Mouse (Mus musculus): ENCODE results near the gene Tubb2a.
"Not testable (repeated sequence)": the region's sequence is repeated elsewhere in the genome, so short reads cannot be mapped to it uniquely, and the experiment has no call there.

Tubb2a gene

DNA sequence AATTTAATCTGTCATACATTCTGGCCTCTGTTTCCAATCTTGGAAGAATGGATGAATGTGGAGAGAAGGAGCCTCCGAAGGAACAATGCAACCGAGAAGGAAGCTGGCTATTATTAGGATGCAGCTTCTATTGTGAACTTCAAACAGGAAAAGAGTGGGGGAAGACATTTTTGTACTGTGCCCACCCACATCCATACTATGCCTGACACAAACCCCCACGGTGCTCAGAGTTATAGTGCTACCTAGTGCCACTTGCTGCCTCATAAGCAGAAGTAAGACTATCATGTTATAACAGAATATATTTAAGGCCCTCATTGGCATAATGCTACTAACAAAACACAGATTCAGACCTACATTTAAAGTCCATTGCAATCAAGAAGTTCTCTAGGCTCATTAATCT, 11.6 kb upstream of the Tubb2a start:
- in situ Hi-C loops (cut with MseI, MboI) = no loop called here

DNA sequence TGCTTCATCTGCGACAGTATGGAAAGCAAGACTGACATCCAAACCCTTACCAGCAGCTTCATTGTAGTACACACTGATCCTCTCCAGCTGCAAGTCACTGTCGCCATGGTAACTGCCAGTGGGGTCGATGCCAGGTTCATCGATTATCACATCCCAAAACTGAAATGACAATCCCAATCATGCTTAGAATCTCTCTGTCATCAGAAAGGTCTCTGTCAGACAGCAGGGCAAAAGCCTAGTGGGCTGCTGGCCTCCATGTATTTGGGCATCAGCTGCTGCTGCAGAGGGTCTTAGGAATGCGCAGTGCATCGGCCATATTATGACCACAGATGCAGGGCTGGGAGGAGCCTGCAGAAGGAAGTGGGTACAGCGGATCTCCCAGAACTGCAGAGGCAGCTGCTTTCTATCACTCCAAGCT, 11.1 kb upstream of the Tubb2a start:
- in situ Hi-C loops (cut with MseI, MboI) = no loop called here

DNA sequence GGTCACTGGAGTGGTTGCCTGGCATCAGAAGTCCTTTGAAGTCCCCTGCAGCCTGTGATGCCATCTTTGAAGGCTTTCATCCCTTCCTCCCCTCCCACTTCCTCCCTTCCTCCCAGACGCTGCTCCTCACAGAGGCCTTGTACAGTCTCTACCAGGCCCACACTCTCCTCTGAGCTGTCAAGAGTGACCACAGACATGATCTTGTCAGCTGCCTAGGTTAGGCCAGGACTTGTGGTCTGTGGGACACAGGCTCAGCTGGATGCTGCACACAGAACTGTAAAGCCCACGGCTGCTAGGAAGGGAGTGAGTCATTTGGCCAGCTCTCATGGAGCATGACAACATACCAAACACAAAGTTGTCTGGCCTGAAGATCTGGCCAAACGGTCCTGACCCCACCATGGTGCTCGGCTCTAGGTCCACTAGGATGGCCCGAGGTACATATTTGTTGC, 10.4 kb upstream of the Tubb2a start:
- in situ Hi-C loops (cut with MseI, MboI) = not testable (repeated sequence)

DNA sequence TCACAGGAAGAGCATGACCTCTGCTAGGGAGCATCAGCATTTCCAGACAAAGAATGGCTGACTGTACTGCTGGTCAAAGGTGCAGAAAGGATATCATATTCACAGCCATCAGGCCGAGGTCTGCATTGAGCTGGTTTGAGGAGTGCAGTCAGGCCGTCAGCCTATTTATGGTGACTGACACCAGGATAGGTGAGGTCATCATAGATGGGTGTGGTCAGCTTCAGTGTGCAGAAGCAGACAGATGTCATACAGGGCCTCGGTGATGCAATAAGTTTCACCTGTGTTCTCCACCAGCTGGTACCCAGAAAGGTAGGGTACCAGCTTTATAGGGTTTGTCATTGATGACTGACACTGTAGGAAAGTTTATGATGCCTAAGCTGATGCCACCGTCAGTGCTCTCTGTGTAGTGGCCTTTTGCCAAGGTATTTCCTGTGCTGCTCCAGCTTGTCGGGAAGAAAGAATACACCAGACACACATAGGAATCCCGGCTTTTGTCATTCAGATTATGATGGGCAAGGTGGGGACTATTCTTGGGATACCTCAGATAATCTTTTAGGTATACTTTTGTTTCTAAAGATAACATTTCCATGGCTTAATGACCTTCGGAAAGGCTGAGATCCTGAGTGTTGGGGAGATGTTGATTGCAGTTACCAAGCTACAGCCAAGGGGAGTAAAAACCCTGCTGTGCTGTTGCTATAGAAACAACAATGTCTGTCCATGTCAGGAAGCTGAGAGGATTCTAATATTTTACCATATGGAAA, 9.4 kb upstream of the Tubb2a start:
- in situ Hi-C loops (cut with MseI, MboI) = no loop called here

DNA sequence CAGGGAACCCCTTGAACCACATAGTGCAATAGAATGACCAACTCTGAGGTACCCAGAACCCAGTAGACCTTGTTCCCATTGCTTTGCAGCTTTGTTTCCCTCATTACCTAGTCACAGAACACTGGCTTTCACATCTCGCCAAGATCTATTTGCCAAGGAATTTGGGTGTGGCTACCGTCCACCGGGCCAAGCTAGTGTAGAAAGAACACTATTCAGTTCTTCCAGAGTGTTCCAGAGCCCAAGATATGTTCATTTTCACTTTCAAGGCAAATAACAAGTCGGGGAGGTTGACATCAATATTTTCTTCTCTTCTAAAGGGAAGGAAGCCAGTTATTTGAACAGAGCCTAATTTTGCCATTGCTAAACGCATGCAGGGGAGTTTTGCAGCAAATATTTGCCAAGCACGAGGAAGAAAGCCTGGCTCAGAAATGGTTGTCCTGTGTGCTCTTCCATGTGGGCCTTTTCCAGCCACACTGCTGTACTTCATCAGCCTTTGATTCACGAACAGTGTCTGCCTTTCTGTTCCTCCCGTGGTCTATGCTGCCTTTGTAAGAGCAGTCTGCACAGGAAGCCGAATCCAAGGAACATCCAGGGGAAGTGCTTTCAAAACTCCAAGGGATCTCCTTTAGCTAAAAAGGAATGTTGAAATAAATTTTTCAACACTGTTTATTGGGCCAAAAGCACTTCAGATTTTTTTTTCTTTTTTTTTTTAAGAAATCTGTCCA, 6.4 kb upstream of the Tubb2a start:
- in situ Hi-C loops (cut with MseI, MboI) = no loop called here

DNA sequence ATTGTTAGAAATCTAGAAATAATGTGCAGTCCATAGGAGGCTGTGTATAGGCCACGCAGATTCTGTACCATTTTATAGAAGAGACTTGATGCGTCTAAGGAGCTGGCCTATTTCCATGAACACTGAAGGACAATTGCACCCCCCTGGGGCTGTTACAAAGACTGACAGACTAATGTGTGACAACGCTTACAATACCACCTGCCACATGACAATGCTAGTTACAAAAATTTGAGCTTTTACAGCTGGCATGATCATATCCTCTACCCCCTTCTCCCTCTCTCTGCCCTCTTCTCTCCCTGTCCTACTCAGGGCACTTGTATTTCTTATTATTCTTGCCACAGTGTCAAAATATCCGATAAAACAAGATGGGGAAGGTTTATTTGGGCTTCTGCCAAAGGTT, 4.1 kb upstream of the Tubb2a start:
- in situ Hi-C loops (cut with MseI, MboI) = no loop called here

DNA sequence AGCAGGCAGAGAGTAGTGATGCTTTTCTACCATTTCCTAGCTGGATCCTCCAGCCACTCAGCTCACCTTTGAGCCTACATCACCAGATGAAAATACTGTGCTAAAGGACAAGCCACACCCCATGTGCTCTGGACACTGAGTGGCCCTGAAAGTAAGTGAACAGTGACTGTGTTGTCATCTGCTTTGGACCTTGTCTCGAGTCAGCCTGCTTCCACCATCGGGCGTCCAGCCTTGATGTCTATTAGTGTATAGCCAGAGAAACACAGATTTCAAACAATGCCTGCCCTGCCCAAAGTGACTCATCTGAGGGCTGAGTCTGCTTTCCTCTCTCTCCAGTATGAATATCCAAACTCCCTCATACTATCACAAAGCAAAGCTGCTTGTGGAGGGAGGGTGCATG, 2.0 kb upstream of the Tubb2a start:
- in situ Hi-C loops (cut with MseI, MboI) = no loop called here

DNA sequence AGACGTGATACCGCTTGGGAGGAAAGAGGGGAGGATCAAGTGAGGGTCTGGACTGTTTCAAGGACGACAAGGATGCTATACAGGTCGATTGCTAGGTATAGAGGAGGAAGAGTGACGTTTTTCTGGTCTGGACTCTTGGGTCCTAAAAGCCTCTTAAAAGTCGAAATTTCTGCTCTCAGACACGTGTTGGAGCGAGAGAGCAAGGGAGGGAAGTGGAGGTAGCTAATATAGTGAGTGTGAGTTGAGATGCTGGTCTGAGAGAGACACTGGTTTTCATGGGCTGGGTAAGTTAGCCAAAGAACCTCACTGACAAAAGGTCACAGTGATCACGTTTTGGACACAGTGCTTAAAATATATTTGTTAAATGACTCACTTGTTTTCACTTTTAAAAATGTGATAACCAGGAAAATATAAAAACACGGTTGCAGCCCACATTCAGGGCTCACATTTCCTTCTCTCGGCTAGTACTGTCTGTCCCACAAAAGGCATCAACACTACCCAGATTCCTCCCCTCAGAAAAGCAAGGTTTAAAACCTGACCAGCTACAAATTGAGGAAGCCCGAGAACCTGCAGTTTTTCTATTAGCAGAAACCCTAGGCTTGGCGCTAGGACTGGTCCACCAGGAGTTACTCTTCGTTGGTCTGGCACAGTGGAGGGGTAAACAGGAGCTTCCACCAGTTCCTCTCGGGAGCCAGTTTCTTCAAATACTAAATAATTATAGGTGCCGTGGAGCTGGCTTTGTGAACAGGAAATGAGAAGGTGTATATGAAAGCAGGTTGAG, 883 bp upstream of the Tubb2a start:
- in situ Hi-C loops (cut with MseI, MboI) = no loop called here

DNA sequence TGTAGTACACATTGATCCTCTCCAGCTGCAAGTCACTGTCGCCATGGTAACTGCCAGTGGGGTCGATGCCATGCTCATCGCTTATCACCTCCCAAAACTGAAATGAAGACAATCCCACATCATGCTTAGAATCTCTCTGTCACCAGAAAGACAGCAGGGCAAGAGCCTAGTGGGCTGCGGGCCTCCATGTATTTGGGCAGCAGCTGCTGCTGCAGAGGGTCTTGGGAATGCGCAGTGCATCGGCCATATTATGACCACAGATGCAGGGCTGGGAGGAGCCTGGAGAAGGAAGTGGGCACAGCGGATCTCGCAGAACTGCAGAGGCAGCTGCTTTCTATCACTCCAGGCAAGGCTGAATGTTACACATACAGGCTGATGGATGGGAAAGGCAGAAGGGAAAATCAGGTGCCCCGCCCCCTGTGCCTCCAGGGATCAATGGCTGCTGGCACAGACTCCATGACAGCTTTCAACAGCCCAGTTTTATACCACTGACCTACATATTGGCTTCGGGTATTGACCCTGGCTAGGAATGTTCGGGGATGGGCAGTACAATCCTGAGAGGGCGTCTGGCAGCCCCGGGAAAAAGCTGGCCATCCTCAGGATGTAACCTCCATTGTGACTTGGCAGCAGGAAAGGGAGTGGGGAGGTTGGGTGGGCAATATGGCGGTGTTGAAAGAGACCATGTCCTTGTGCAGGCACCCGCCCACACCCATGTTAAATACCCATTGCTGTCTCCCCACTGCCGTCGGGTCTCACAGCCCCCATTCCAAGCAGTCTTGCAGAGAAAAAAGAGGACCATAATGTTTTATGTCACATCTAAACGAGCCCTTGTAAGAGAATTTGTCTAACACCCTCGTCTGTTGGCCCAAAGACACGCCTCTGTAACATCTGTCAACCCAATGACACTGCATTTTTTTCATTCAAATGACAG, 981 bp downstream of the Tubb2a start:
- in situ Hi-C loops (cut with MseI, MboI) = no loop called here

DNA sequence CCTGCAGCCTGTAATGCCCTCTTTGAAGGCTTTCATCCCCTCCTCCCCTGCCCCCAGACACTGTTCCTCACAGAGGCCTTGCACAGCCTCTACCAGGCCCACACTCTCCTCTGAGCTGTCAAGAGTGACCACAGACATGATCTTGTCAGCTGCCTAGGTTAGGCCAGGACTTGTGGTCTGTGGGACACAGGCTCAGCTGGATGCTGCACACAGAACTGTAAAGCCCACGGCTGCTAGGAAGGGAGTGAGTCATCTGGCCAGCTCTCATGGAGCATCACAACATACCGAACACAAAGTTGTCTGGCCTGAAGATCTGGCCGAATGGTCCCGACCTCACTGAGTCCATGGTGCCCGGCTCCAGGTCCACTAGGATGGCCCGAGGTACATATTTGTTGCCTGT, 1.9 kb downstream of the Tubb2a start:
- in situ Hi-C loops (cut with MseI, MboI) = not testable (repeated sequence)

DNA sequence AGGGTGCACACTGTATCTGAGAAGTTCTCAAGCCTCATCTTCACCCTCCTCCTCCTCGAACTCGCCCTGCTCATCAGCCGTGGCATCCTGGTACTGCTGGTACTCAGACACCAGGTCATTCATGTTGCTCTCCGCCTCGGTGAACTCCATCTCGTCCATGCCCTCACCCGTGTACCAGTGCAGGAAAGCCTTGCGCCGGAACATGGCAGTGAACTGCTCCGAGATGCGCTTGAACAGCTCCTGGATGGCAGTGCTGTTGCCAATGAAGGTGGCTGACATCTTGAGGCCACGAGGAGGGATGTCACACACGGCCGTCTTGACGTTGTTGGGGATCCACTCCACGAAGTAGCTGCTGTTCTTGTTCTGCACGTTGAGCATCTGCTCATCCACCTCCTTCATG, 3.4 kb downstream of the Tubb2a start:
- in situ Hi-C loops (cut with MseI, MboI) = not testable (repeated sequence)

DNA sequence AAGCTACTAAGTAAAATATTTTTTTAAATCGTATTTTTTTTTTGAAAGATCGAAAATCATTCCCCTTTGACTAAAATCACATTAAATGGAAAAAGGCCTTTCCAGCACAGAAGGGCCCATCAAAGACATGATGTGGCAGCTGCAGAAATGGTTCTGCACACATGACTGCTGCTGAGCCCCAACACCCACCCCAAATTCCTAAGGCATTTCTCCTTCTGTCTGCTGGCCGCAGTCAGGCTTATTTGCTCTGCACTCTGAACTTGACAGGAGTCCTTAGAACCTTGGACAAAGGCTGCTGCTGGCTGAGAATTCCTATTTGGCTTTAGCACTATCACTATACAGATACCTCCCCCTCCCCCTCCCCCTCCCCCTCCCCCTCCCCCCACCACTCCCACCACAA, 5.0 kb downstream of the Tubb2a start:
- in situ Hi-C loops (cut with MseI, MboI) = no loop called here

DNA sequence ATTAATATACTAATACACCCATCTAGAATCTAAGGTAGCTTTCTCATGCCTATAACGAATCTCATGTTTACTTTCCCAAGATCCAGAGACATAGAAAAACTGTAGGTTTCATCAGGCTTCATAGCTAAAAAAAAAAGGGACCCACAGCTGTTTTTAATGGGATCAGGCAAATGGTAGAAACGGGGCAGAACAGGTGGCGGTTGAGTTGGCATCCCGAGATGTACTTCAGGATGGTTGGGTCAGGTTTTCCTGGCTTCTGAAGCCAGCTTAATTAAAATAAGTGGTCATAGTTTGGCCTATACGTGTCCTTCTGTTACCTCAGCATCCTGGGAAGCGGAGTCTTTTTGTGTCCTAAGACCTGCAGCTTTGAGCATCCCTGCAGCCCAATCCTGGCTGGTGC, 6.0 kb downstream of the Tubb2a start:
- in situ Hi-C loops (cut with MseI, MboI) = no loop called here

DNA sequence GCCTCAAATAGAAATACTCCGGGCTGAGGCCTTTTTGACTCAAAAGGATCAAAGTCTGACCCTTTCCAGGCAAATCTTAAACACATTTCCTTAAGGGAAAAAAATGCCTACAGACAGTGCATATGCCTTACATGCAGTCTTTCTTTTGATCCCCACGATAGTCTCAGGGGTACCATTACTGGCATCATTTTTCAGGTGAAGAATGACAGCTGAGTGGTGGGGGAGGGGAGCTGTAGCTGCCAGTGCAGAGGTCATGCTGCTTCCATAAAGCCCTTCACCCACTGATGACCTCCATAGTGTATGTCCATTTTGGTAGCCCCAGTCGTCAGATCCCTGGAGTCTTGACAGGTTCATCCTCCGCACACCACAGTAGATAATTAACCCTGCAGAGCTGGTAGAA, 7.5 kb downstream of the Tubb2a start:
- in situ Hi-C loops (cut with MseI, MboI) = no loop called here

DNA sequence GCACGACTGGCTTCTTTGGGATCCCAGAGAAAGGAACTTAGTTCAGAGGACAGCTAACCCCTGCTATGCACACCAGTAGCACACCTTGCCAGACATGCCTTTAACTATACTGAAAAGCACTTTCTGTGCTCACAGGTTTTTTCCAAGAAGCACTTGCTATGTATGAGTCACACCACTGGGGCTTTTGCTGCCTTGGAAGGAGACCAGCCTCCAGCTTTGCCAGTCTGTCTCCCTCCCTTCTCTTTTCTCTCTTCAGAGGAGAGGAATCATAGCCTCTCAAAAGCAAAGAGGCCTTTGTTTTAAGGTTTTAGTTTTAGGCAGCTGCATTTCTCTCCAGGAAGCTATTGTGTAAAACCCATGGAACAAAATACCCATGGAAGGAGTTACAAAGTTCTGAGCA, 11.5 kb downstream of the Tubb2a start:
- in situ Hi-C loops (cut with MseI, MboI) = no loop called here

DNA sequence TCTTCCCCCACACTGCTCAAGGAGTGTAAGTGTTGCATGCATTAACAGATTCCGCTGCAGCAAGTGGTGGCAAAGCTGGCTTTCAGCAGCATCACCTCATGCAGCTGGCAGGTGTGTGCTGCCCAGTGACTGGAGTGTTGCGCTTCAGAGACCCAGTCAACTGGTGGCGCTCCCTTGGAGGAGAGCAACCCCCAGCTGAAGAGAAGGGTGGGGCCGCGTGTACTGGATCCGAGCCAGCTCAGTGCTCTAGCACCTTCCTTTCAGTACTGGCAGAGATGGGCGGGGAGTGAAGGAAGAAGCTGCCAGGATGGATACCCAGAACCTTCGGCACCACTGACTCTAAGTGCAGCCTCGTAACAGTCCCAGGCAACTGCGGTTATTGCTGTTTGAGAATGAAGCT, 15.3 kb downstream of the Tubb2a start:
- in situ Hi-C loops (cut with MseI, MboI) = no loop called here

DNA sequence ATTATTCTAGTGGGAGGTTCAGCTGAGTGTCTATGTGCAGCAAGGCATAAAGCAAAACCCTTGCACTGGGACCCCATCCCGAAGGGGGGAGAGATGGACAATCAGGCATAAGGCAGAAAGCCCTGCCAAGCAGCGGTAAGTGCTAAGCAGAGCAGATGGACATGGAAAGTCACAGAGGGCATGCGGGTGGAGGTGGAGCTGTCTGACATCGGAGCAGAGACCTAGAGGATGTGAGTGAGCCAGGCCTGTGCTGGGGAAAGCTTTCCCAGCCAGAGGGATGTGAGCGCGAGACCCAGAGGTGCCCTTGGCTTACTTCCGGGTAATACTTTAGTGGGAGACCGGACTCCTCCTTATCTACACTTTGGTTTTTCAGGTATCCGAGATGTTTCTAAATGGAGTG, 17.7 kb downstream of the Tubb2a start:
- in situ Hi-C loops (cut with MseI, MboI) = no loop called here

DNA sequence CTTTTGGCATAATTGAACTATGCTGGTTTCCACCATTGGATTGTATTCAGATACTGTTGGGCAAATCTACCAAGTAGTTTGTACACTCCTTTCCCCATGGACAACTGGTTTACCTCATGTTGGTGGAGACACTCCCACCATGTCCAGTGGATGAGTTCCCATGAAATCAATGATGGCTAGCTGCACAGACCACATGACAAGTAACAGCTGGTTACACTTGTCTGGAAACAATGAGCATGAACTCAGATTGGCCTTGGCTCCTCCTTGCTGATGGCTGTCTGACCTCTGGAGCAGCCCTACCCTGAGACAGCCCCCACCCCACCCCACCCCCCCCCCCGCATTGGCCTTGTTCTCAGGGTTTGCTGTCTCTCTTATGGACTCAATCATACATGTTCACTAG, 20.6 kb downstream of the Tubb2a start:
- in situ Hi-C loops (cut with MseI, MboI) = no loop called here

DNA sequence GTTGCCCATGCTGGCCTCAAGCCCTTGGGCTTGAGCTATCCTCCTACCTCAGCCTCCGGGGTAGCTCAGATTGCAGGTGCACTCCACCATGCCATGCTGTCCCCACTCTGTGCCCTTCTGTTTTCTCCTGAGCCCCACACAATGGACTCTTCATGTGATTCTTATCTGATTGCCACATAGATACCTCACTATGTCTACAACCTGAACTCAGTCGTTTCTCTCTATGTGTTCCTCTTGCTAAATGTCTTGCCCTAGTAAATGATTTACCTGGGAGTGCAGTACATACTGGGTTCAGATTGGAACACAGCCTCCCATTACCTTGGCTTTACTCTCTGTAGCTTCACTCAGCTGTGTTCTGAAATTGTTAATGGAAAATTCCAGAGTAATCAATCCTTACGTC, 22.8 kb downstream of the Tubb2a start:
- in situ Hi-C loops (cut with MseI, MboI) = no loop called here

DNA sequence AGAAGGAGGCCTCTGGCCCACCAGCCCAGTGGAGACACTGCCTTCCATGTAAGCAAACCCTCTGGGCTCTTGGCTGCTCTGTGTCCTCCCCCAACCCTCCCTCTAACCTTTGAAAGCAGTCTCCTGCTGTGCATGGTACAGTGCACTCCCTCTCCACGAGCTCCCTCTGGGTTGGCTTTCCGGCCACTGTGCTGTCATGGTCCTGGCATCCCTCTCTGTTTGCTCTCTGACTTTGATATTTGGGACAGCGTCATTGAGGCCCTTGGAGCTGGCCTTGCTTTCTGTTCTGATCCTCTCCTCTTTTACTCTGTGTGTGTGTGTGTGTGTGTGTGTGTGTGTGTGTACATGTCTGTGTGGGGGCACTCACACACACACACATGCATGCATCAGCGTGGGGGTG, 23.4 kb downstream of the Tubb2a start:
- in situ Hi-C loops (cut with MseI, MboI) = no loop called here

DNA sequence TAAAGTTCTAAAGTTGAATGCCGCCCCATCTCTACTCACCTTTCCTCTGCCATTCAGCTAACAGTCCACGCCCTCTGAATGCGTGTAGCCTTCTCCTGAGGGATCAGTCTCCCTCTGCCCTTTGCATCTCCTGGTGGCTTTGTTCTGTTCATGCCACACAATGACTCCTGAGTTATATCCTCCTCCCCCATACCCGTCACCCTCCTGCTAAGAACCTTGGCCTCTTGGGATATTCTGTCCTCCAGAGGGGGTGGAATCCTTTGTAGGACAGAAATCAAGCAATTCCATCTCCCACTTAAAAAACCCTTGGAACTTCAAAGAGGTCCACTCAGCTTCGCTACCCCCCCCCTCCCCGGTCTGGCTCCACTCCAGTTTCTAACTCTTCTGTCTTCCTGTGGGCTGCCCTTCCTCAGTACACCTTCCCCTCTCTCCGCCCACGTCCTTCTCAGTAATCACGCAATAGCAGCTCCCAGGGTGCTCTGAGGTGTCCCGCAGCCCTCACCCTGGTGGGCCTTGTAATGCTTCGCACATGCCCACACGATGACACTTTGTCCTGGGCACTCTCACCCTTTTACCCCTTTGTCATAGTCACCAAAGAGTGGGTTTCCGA, 24.0 kb downstream of the Tubb2a start:
- in situ Hi-C loops (cut with MseI, MboI) = no loop called here

Measured in mouse trophoblast stem cell (cell line).